Mouse (Mus musculus) midbrain, embryonic 14.5 days (tissue): ENCODE results near the gene Hspa2. TPM values are rescaled to one million over a fixed set of nuclear protein-coding genes. Genes with fewer than 3 reads are reported as not detected.

Source experiments
- ATAC-seq: fragments of 200-750 bp; cut with Nextera tagmentation; 2 replicates; pipeline ENCODE4 v1.8.0; 2017; ENCODE audit warnings: moderate number of reproducible peaks, moderate library complexity; ENCODE audit not compliant: low FRiP score, low TSS enrichment
- DNase-seq: peaks from one replicate; pipeline ENCODE4 v3.0.0-alpha.2; 2015
- H3K27ac ChIP-seq: fragments of 300-500 bp; sonication (generic); replicated peaks from 2 replicates; pipeline ENCODE4 v1.5.1; 2014; ENCODE audit warnings: mild to moderate bottlenecking, low read depth, low read length, moderate library complexity
- H3K27me3 ChIP-seq: fragments of 300-500 bp; sonication (generic); 2 replicates; pipeline ENCODE4 v1.6.1; 2014; ENCODE audit warnings: low read length, control low read depth, mixed read lengths; ENCODE audit not compliant: control insufficient read depth, insufficient read depth
- H3K36me3 ChIP-seq: fragments of 300-500 bp; sonication (generic); 2 replicates; pipeline ENCODE4 v1.6.1; 2014; ENCODE audit warnings: low read length, control low read depth; ENCODE audit not compliant: control insufficient read depth, insufficient read depth
- H3K4me1 ChIP-seq: fragments of 300-500 bp; sonication (generic); 2 replicates; pipeline ENCODE4 v1.6.1; 2014; ENCODE audit warnings: mild to moderate bottlenecking, antibody characterized with exemption, low read length, control low read depth; ENCODE audit not compliant: control insufficient read depth, insufficient read depth
- H3K4me2 ChIP-seq: fragments of 300-500 bp; sonication (generic); 2 replicates; pipeline ENCODE4 v1.6.1; 2014; ENCODE audit warnings: mild to moderate bottlenecking, low read length, moderate library complexity
- H3K4me3 ChIP-seq: fragments of 300-500 bp; sonication (generic); replicated peaks from 2 replicates; pipeline ENCODE4 v1.5.1; 2014; ENCODE audit warnings: low read depth, low read length
- H3K9ac ChIP-seq: fragments of 300-500 bp; sonication (generic); replicated peaks from 2 replicates; pipeline ENCODE4 v1.6.1; 2014; ENCODE audit warnings: mild to moderate bottlenecking, low read length, moderate library complexity
- H3K9me3 ChIP-seq: fragments of 300-500 bp; sonication (generic); 2 replicates; pipeline ENCODE4 v1.6.1; 2016; ENCODE audit warnings: low read length, control low read depth, mixed read lengths; ENCODE audit not compliant: control insufficient read depth
- WGBS: fragments of 180-500 bp; shearing (Covaris S2); extraction: QIAGEN DNeasy Blood & Tissue Kit; methylation state at CpG from one replicate; pipeline ENCODE4 v1.1.7; 2014; 5-methylcytosine and 5-hydroxymethylcytosine counted together
- polyA plus RNA-seq: library from polyadenylated mRNA; unstranded; fragments of >200 nt; fragmentation: Nextera tagmentation; extraction: Ambion mirVana; gene quantifications from 2 replicates; pipeline ENCODE4 v1.2.1, GENCODE M21; 2014

Hspa2 gene
- polyA plus RNA-seq, 1 experiment from 2014 or later: 5.3 TPM

DNA sequence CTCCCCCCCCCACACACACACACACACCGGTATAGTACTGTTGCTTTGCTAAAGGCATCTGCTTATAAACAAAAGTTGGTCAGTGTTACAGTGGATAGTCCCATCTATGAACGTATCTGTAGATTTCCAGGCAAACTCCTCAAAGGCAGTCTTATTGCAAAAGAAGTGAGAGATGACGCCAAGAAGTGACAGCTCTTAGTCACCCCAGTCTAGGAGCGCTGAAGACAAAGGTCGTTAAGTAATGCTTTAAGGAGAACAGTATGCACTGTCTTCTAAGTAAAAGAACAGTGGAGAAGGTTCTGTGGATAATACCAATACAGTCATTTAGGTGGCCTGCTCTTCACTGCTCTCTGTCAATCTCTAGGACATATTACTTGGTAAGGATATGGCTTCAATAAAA lies 11.0 kb upstream of the Hspa2 start:
- no peak for ATAC-seq
- Histone ChIP-seq H3K36me3 (no peaks in the 10 kb centered on the region), H3K4me1 (no peaks in the 10 kb centered on the region)

GRCm38 (mm10) chr12:76397281-76397680 lies 6.7 kb upstream of the Hspa2 start:
- Histone ChIP-seq H3K4me2 (no peak overlapping the region), H3K9ac (no peak overlapping the region), H3K27me3 (peaks cover 3% of the 10 kb centered on the region), H3K9me3 (no peaks in the 10 kb centered on the region), H3K36me3 (no peaks in the 10 kb centered on the region), H3K4me3 (no peak overlapping the region), H3K27ac (no peak overlapping the region), H3K4me1 (no peaks in the 10 kb centered on the region)
- DNase-seq (no peak), ATAC-seq (no peak)
- WGBS: 88% methylated on average over 5 of the region's 5 CpGs

More for the DNA sequence above, 11.0 kb upstream of the Hspa2 start:
- Histone ChIP-seq H3K4me2 (no peak overlapping the region), H3K9me3 (no peaks in the 10 kb centered on the region), H3K27me3 (no peaks in the 10 kb centered on the region), H3K4me3 (no peak overlapping the region), H3K27ac (no peak overlapping the region), H3K9ac (no peak overlapping the region)
- no peak for DNase-seq
- 87% methylated on average over 5 of the region's 5 CpGs for WGBS

GRCm38 (mm10) chr12:76401674-76402073 lies 2.3 kb upstream of the Hspa2 start:
- Histone ChIP-seq H3K27ac (no peak overlapping the region), H3K4me1 (peaks cover 20% of the 10 kb centered on the region; the same call in 1 of the 2 replicates), H3K9ac (no peak overlapping the region), H3K4me2 (no peak overlapping the region), H3K9me3 (no peaks in the 10 kb centered on the region), H3K4me3 (no peak overlapping the region), H3K27me3 (peaks cover 33% of the 10 kb centered on the region), H3K36me3 (no peaks in the 10 kb centered on the region)
- no peak for DNase-seq
- 51% methylated on average over 3 of the region's 3 CpGs for WGBS
- no peak for ATAC-seq

DNA sequence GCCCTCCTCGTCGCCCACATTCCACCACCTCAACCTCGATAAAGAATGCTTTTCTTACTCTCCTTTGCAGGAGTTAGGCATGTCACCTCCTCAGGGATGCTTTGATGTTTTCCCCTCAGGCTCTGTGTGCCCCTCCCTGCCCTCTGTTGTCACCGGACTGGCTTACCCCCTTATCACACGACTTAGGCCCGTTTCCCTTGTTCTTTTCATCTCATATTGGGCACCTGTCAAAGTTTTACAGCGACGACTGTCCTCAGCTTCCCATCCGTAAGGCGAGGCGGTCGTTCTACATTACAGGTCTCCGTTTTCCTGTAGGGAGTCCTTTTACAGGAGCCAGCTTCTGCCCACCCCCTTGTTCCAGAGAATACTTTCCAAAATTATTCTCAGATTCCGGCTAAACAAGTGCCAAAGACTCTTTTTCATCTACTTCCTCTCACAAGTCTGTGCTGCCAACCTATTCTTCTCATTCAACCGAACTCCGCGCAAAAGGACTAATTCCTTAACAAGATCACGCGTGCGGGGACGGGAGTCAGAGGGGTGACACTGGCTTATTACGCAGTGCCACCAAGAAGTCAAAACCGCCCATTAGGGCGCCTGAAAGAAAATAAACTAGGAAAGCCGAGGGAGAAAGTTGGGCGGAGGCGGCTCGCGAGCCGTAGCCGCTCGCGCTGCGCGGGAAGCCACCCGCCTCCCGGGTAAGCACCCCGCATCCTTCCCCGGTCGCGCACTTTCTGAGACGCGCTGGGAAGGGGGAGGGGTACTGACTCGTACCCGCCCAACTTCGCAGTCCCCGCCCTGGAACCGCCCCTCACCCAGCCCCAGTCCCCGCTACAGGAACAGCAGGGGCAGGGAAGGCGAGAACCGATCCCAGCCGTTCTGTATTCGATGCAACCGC lies 738 bp upstream of the Hspa2 start:
- Histone ChIP-seq H3K4me2 (peak overlapping the region; percentile 58), H3K27ac (peak overlapping the region; percentile 70), H3K4me1 (peaks cover 20% of the 10 kb centered on the region; the same call in 1 of the 2 replicates), H3K36me3 (no peaks in the 10 kb centered on the region), H3K9me3 (no peaks in the 10 kb centered on the region), H3K27me3 (peaks cover 47% of the 10 kb centered on the region), H3K4me3 (peak overlapping the region; percentile 54), H3K9ac (peak overlapping the region; percentile 49)
- under 1% methylated on average over 52 of the region's 54 CpGs for WGBS
- ATAC-seq: peak; percentile 87
- DNase-seq: peak; percentile 86

DNA sequence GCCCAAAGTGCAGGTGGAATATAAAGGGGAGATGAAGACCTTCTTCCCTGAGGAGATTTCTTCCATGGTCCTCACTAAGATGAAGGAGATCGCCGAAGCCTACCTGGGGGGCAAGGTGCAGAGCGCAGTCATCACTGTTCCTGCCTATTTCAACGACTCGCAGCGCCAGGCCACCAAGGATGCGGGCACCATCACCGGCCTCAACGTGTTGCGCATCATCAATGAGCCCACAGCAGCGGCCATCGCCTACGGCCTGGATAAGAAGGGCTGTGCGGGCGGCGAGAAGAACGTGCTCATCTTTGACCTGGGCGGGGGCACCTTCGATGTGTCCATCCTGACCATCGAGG lies 833 bp downstream of the Hspa2 start:
- no peaks in the 10 kb centered on the region for H3K36me3 ChIP-seq
- H3K9ac ChIP-seq: no peak overlapping the region
- H3K4me1 ChIP-seq: peaks cover 20% of the 10 kb centered on the region; the same call in 1 of the 2 replicates
- no peak overlapping the region for H3K27ac ChIP-seq
- peaks cover 47% of the 10 kb centered on the region for H3K27me3 ChIP-seq
- DNase-seq (no peak), ATAC-seq (no peak)
- 9% methylated on average over 20 of the region's 20 CpGs for WGBS
- H3K4me3 ChIP-seq: peak overlapping the region; percentile 54
- H3K9me3 ChIP-seq: no peaks in the 10 kb centered on the region
- peak overlapping the region; percentile 58 for H3K4me2 ChIP-seq

DNA sequence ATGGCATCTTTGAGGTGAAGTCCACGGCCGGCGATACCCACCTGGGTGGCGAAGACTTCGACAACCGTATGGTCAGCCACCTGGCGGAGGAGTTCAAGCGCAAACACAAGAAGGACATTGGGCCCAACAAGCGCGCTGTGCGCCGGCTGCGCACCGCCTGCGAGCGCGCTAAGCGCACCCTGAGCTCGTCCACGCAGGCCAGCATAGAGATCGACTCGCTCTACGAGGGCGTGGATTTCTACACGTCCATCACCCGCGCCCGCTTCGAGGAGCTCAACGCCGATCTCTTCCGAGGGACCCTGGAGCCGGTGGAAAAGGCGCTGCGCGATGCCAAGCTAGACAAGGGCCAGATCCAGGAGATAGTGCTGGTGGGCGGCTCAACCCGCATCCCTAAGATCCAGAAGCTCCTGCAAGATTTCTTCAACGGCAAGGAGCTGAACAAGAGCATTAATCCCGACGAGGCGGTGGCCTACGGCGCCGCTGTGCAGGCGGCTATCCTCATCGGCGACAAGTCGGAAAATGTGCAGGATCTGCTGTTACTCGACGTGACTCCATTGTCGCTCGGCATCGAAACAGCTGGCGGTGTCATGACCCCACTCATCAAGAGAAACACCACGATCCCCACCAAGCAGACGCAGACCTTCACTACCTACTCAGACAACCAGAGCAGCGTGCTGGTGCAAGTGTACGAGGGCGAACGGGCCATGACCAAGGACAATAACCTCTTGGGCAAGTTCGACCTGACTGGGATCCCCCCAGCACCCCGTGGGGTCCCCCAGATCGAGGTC lies 1.4 kb downstream of the Hspa2 start:
- Histone ChIP-seq H3K9ac (no peak overlapping the region), H3K4me2 (peak overlapping the region; percentile 58), H3K9me3 (no peaks in the 10 kb centered on the region), H3K4me1 (peaks cover 20% of the 10 kb centered on the region; the same call in 1 of the 2 replicates), H3K4me3 (peak overlapping the region; percentile 54), H3K36me3 (no peaks in the 10 kb centered on the region), H3K27me3 (peaks cover 47% of the 10 kb centered on the region), H3K27ac (no peak overlapping the region)
- DNase-seq: peak; percentile 57
- ATAC-seq: no peak
- 4% methylated on average over 64 of the region's 64 CpGs for WGBS

GRCm38 (mm10) chr12:76405971-76406370 lies 2.0 kb downstream of the Hspa2 start:
- DNase-seq (peak; percentile 30), ATAC-seq (no peak)
- H3K9ac ChIP-seq: no peak overlapping the region
- H3K4me2 ChIP-seq: peak overlapping the region; percentile 33
- no peaks in the 10 kb centered on the region for H3K36me3 ChIP-seq
- peaks cover 47% of the 10 kb centered on the region for H3K27me3 ChIP-seq
- H3K4me3 ChIP-seq: peak overlapping the region; percentile 54
- H3K4me1 ChIP-seq: peaks cover 20% of the 10 kb centered on the region; the same call in 1 of the 2 replicates
- H3K9me3 ChIP-seq: no peaks in the 10 kb centered on the region
- H3K27ac ChIP-seq: no peak overlapping the region
- WGBS: 1% methylated on average over 23 of the region's 23 CpGs

DNA sequence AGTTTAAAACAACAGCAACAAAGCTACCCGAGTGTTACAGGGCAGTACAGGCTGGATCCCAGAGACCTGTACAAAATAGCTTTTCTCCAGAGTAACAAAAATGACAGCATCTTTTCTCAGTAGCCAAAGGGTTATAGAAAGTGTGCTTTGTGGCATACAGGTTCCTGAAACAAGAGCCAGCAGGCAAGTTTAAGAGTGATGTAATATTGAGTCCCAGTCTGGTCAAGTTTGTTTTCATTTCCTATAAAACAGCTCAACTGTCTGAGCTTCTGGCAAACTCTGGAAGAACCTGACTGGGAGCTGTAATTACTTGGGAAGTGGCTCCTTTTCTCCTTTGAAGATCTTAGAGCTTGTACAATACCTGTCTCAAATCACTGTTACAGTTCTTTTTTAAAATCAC lies 3.2 kb downstream of the Hspa2 start:
- H3K4me3 ChIP-seq: no peak overlapping the region
- no peaks in the 10 kb centered on the region for H3K9me3 ChIP-seq
- WGBS: 44% methylated on average over 1 of the region's 1 CpGs
- H3K4me2 ChIP-seq: no peak overlapping the region
- H3K27ac ChIP-seq: no peak overlapping the region
- peaks cover 20% of the 10 kb centered on the region; the same call in 1 of the 2 replicates for H3K4me1 ChIP-seq
- H3K9ac ChIP-seq: no peak overlapping the region
- DNase-seq (no peak), ATAC-seq (no peak)
- H3K36me3 ChIP-seq: no peaks in the 10 kb centered on the region
- peaks cover 44% of the 10 kb centered on the region for H3K27me3 ChIP-seq
